Mouse (Mus musculus) embryonic fibroblast, embryonic 13.5 days (primary cell): ENCODE measurements at regions not wholly inside any gene's neighbourhood (a gene's known extent, or its start where the extent isn't known, plus 50 kb on each side); places are given as distances from the start of the nearest gene placed in this dataset.

Source experiments
- CTCF ChIP-seq: IDR thresholded peaks from 2 replicates; pipeline ENCODE4 v1.5.1; 2011; ENCODE audit warnings: mild to moderate bottlenecking, control low read depth, low read length, moderate library complexity, borderline replicate concordance; ENCODE audit not compliant: insufficient read depth
- POLR2A ChIP-seq: IDR thresholded peaks from 2 replicates; pipeline ENCODE4 v1.6.1; 2011; ENCODE audit warnings: low read depth, mild to moderate bottlenecking, control low read depth, low read length, moderate library complexity

DNA sequence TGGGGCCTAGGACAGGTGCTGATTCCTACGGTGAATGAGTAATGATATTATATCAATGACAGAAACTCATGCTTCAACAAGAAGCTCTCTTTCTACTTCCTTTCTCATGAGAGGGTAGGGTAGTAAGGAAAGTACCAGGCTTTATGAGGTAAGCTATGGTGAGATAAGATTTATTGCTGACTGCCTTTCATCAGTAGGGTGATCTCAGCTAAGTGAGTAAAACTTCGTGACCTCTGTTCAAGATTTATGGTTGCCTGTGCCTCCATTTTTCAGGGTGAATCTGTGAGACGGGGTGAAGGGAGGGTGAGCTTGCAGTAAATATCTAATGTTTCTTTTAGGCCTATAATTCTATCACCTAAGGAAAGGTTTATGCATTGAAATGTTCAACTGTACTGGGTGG, 259.0 kb upstream of the Dcn start:
- TF ChIP-seq CTCF (no peak), POLR2A (no peak)
